Mouse (Mus musculus) kidney, embryonic 16.5 days (tissue): Measurements from ENCODE around the gene Cygb. TPM values are rescaled to one million over a fixed set of nuclear protein-coding genes. Genes with fewer than 3 reads are reported as not detected.
"Not testable (repeated sequence)": the region's sequence is repeated elsewhere in the genome, so short reads cannot be mapped to it uniquely, and the experiment has no call there.

Source experiments
- ATAC-seq: fragments of 200-750 bp; cut with Nextera tagmentation; 2 replicates; pipeline ENCODE4 v1.8.0; 2017; ENCODE audit warnings: moderate TSS enrichment; ENCODE audit not compliant: low FRiP score, low TSS enrichment
- H3K27ac ChIP-seq: fragments of 300-500 bp; sonication (generic); 2 replicates; pipeline ENCODE4 v1.5.1; 2014; ENCODE audit warnings: low read length
- H3K27me3 ChIP-seq: fragments of 300-500 bp; sonication (generic); 2 replicates; pipeline ENCODE4 v1.6.1; 2014; ENCODE audit warnings: low read length, control low read depth, mixed read lengths; ENCODE audit not compliant: insufficient read depth
- H3K36me3 ChIP-seq: fragments of 300-500 bp; sonication (generic); 2 replicates; pipeline ENCODE4 v1.6.1; 2014; ENCODE audit warnings: low read length, control low read depth, mixed read lengths; ENCODE audit not compliant: insufficient read depth
- H3K4me1 ChIP-seq: fragments of 300-500 bp; sonication (generic); 2 replicates; pipeline ENCODE4 v1.6.1; 2014; ENCODE audit warnings: low read length, control low read depth, mixed read lengths; ENCODE audit not compliant: insufficient read depth
- H3K4me2 ChIP-seq: fragments of 300-500 bp; sonication (generic); replicated peaks from 2 replicates; pipeline ENCODE4 v1.6.1; 2014; ENCODE audit warnings: low read depth, low read length
- H3K4me3 ChIP-seq: fragments of 300-500 bp; sonication (generic); 2 replicates; pipeline ENCODE4 v1.5.1; 2014; ENCODE audit warnings: mild to moderate bottlenecking, low read length
- H3K9ac ChIP-seq: fragments of 300-500 bp; sonication (generic); replicated peaks from 2 replicates; pipeline ENCODE4 v1.6.1; 2014; ENCODE audit warnings: low read length
- H3K9me3 ChIP-seq: fragments of 300-500 bp; sonication (generic); 2 replicates; pipeline ENCODE4 v1.6.1; 2016; ENCODE audit warnings: low read length, control low read depth
- WGBS: fragments of 180-500 bp; shearing (Covaris S2); extraction: QIAGEN DNeasy Blood & Tissue Kit; methylation state at CpG from one replicate; pipeline ENCODE4 v1.1.7; 2014; 5-methylcytosine and 5-hydroxymethylcytosine counted together
- polyA plus RNA-seq: library from polyadenylated mRNA; unstranded; fragments of >200 nt; fragmentation: Nextera tagmentation; extraction: Ambion mirVana; gene quantifications from 2 replicates; pipeline ENCODE4 v1.2.1, GENCODE M21; 2015

Gene Cygb
- polyA plus RNA-seq, 1 experiment from 2014 or later, result 17.0 TPM

DNA sequence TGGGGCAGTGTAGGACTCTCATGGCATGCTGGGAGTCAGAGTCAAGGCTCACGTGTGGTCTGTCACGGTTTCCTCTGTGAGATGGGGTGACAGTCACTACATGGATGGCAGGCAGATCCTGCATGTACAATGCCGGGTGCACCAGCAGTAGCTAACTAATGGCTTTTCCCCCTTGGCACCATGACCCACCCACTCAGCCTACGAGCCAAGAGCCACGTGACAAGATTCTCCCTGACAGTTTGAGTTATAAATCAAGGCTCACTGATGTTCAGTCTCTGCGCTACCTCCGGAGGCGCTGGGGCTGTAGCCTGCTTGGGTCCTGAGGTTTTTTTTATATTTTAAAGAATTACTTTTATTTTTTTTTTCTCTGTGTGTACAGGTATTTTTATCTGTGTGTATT lies 34.6 kb downstream of the Cygb start:
- Histone ChIP-seq H3K27ac (no peak overlapping the region), H3K27me3 (no peaks in the 10 kb centered on the region), H3K9ac (no peak overlapping the region), H3K4me1 (peaks cover 68% of the 10 kb centered on the region), H3K36me3 (no peaks in the 10 kb centered on the region), H3K9me3 (no peaks in the 10 kb centered on the region), H3K4me3 (no peak overlapping the region), H3K4me2 (no peak overlapping the region)
- WGBS, result 35% methylated on average over 8 of the region's 8 CpGs
- no peak for ATAC-seq

DNA sequence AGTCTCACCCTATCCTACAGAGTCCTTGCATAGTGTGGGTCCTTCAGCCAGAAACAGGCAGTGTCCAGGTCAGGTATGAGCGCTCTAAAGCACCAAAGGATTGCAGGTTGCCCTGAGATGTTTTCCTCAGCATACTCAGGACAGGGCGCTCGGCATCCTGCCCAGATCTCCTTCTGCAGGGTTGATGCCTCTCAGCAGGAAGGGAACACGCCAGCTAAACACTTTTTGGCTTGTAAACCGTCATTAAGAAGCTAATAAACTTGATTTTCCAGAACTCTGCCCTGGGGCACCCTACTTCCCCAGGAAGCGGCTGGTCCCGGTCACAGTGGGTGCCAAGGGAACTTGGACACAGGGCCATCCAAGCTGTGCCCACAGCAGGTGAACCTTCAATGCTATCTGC lies 35.0 kb downstream of the Cygb start:
- H3K9ac ChIP-seq, result no peak overlapping the region
- H3K36me3 ChIP-seq, result no peaks in the 10 kb centered on the region
- no peaks in the 10 kb centered on the region for H3K27me3 ChIP-seq
- no peak overlapping the region for H3K27ac ChIP-seq
- WGBS, result 76% methylated on average over 7 of the region's 7 CpGs
- H3K4me2 ChIP-seq, result no peak overlapping the region
- H3K9me3 ChIP-seq, result no peaks in the 10 kb centered on the region
- H3K4me1 ChIP-seq, result peaks cover 65% of the 10 kb centered on the region
- no peak for ATAC-seq
- H3K4me3 ChIP-seq, result no peak overlapping the region

DNA sequence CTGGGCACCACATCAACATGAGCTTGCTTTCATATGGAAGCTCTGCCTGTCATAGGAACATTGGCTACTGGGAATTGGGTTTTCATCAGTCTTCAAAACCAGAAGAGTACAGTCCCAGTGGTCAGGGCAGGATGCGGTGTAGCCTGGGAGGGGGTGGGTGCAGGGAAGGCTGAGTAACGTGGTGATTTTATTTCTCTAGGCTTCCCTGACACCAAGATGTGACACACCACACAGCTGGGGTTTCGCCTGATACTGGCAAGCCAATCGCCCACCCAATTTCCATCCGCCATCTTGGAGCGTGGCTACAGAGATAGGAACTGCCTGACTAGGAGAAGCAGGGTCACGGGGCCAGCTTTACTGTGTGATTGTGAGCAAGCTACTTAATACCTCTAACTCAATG lies 35.4 kb downstream of the Cygb start:
- ATAC-seq, result no peak
- no peak overlapping the region for H3K4me3 ChIP-seq
- H3K9ac ChIP-seq, result no peak overlapping the region
- no peaks in the 10 kb centered on the region for H3K9me3 ChIP-seq
- WGBS, result 87% methylated on average over 7 of the region's 7 CpGs
- no peak overlapping the region for H3K4me2 ChIP-seq
- no peaks in the 10 kb centered on the region for H3K27me3 ChIP-seq
- no peak overlapping the region for H3K27ac ChIP-seq
- peaks cover 65% of the 10 kb centered on the region for H3K4me1 ChIP-seq
- H3K36me3 ChIP-seq, result no peaks in the 10 kb centered on the region

DNA sequence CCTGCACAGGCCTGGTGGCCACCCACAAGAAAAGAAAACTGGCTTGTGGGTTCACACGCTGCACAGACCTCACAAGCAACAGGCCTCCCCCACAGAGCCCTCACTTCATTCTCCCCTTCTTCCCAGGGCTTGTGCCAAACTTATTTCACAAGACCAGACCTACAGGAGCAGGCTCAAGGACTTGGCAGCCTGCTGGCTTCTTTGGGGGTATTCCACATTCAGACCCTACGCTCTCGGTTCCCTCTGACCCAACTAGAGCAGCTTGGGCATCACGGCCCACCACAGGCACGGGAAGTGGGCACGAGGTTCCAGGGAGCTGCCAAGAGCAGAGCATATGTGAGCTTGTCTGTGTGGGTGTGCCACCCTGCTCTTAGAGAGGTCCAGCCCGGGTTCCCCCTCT lies 36.5 kb downstream of the Cygb start:
- 76% methylated on average over 7 of the region's 7 CpGs for WGBS
- Histone ChIP-seq H3K27ac (no peak overlapping the region), H3K4me3 (no peak overlapping the region), H3K9me3 (no peaks in the 10 kb centered on the region), H3K27me3 (no peaks in the 10 kb centered on the region), H3K4me2 (no peak overlapping the region), H3K9ac (no peak overlapping the region), H3K4me1 (peaks cover 55% of the 10 kb centered on the region), H3K36me3 (no peaks in the 10 kb centered on the region)
- no peak for ATAC-seq

DNA sequence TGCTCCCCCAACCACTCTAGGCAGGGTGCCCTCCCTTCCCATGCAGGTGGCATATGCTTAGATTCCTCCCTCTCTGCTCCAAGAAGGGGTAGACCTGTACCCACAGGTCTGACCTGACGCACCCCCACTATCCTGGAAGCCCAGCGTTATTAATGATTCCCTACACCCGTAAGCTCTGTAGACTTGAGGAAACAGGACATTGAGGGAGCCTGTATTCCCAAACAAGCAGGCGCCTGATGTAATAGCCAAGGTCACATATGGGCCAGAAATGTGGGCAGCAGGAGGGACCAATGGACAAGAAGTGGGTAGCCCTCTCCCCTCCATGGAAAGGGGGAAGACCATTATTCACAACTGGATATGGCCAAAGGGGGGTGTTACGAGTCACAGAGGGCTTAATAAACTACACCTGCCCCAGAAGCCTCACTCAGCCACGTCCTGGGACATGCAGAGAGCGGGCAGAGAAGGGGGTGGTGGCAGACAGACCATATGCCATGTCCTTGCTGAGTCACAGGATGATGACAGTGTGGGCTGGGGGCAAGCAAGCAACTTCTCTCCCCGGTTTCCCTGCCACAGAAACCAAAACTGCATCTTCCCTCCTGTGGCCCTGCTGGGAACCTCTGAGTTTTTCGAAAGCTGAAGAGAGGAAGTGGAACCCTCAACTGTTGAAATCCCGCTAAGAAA lies 37.5 kb downstream of the Cygb start:
- no peak overlapping the region for H3K4me2 ChIP-seq
- peaks cover 44% of the 10 kb centered on the region for H3K4me1 ChIP-seq
- WGBS, result 74% methylated on average over 10 of the region's 10 CpGs
- no peak; the same call in 1 of the 2 replicates for ATAC-seq
- H3K36me3 ChIP-seq, result no peaks in the 10 kb centered on the region
- H3K27ac ChIP-seq, result peak overlapping the region; percentile 51; the same call in 1 of the 2 replicates
- H3K9me3 ChIP-seq, result no peaks in the 10 kb centered on the region
- H3K9ac ChIP-seq, result no peak overlapping the region; the same call in 1 of the 2 replicates
- H3K27me3 ChIP-seq, result no peaks in the 10 kb centered on the region
- no peak overlapping the region for H3K4me3 ChIP-seq

DNA sequence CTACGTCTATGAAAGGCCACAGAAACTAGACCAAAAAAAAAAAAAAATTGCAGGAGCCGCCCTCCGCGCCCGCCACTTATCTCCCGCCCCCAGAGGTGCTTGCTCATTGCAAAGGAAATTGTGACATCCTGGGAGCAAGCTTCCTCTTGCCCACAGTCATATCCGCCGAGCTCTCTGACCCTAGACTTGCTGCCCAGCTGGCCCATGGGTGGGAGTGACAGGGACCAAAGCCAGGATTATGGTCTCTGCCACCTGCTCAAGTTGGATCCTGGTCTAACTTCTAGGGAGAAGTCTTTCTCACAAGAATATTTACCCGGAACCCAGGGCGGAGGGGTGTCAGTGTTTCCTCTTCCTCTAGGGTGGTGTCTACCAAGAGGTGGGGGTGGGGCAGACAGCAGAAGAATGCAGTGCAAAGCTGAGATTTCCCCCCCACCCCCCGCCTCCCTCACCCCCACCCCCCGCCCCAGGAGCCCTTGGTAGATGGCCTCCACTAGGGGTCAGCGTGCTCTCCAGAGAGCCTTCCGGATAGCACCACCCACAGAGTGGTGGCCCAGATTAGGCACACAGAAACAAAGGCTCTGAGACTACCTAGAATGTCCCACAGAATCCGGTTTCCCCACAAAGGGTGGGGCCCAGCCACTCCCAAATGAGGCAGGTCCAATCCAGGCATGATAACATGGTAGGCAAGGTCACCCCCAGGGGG lies 38.2 kb downstream of the Cygb start:
- 36% methylated on average over 15 of the region's 15 CpGs for WGBS
- Histone ChIP-seq H3K4me2 (peak overlapping the region; percentile 23; the same call in 1 of the 2 replicates), H3K9ac (no peak overlapping the region; the same call in 1 of the 2 replicates), H3K36me3 (no peaks in the 10 kb centered on the region), H3K4me3 (no peak overlapping the region), H3K27me3 (no peaks in the 10 kb centered on the region), H3K9me3 (no peaks in the 10 kb centered on the region), H3K27ac (peak overlapping the region; percentile 59), H3K4me1 (peaks cover 38% of the 10 kb centered on the region)
- peak; percentile 46 for ATAC-seq

DNA sequence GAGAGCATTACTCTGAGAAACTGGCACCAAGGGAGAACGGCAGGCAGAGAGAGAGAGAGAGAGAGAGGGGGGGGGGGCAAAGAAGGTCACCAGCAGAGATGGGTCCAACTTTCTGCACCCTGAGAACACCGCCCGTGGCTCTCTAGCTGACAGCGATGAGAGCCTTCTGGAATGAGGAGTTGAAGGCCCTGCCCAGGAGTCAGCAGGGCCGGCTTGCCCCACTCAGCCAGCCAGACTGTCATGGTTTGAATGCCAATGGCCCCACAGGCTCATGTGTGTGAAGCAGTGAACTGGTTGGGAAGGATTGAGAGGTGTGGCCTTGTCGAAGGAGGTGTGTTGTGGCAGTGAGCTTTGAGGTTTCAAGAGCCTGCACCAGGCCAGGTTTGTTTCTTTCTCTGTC lies 40.9 kb downstream of the Cygb start:
- H3K9ac ChIP-seq, result no peak overlapping the region
- no peaks in the 10 kb centered on the region for H3K9me3 ChIP-seq
- H3K27me3 ChIP-seq, result no peaks in the 10 kb centered on the region
- no peak overlapping the region for H3K27ac ChIP-seq
- H3K4me3 ChIP-seq, result no peak overlapping the region
- H3K4me1 ChIP-seq, result peaks cover 27% of the 10 kb centered on the region
- no peak for ATAC-seq
- H3K36me3 ChIP-seq, result no peaks in the 10 kb centered on the region
- H3K4me2 ChIP-seq, result no peak overlapping the region
- WGBS, result 92% methylated on average over 6 of the region's 6 CpGs

DNA sequence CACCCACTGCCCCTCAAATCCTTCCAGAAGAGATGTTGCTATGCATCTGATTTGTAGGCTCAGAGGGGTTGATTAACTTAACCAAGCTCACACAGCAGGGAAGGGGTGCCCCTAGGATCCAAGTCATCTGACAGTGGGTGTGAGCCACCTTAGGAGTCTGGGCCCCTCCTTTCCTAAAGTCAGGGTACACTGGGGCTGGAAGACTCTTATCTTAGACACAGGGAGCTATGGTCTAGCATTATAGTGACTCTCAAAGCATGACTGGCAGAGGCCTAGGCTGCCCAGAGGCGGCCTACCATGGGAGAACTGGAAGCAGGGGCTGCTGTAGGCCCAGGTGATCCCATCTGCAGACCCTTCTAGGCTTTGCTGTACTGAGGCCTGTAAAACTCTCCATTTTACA lies 41.6 kb downstream of the Cygb start:
- no peak overlapping the region for H3K9ac ChIP-seq
- H3K36me3 ChIP-seq, result no peaks in the 10 kb centered on the region
- H3K4me1 ChIP-seq, result peaks cover 26% of the 10 kb centered on the region
- H3K27me3 ChIP-seq, result no peaks in the 10 kb centered on the region
- no peak overlapping the region for H3K4me2 ChIP-seq
- H3K4me3 ChIP-seq, result no peak overlapping the region
- no peaks in the 10 kb centered on the region for H3K9me3 ChIP-seq
- H3K27ac ChIP-seq, result no peak overlapping the region
- WGBS, result 88% methylated on average over 1 of the region's 1 CpGs
- no peak for ATAC-seq

DNA sequence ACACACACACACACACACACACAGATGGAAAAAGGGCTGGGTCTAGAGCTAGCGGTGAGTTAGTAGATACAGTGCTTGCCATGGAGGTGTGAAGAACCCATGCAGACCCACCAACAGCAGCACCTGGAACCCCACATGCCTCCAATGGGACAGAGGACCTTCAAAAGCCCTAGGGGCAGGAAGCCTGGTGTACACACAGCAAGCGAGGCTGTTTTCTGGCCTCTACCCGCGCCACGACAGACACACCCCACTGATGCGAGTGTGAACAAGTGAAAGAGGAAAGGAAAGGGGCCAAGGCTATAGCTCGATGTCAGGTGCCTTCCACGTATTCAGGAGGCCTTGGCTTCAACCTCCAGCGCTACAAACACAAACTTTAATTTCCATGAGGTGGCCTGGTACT lies 42.2 kb downstream of the Cygb start:
- Histone ChIP-seq H3K9me3 (no peaks in the 10 kb centered on the region), H3K9ac (no peak overlapping the region), H3K4me2 (no peak overlapping the region), H3K36me3 (no peaks in the 10 kb centered on the region), H3K27ac (no peak overlapping the region), H3K4me1 (peaks cover 24% of the 10 kb centered on the region), H3K4me3 (no peak overlapping the region), H3K27me3 (no peaks in the 10 kb centered on the region)
- 93% methylated on average over 9 of the region's 9 CpGs for WGBS
- ATAC-seq, result no peak

DNA sequence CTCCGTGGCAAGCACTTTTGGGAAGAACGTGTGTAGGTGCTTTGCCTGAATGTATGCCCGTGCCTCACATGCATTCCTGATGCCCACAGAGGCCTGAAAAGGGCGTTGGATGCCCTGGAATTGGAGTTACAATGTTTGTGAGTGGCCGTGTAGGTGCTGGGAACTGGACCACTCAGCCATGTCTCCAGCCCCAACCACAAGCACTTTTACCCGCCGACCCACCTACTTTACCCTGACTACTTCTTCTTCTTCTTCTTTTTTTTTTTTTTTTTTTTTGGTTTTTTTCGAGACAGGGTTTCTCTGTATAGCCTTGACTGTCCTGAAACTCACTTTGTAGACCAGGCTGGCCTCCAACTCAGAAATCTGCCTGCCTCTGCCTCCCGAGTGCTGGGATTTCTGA lies 42.9 kb downstream of the Cygb start:
- H3K4me3 ChIP-seq, ATAC-seq, H3K9ac ChIP-seq, H3K9me3 ChIP-seq, H3K4me2 ChIP-seq, H3K27me3 ChIP-seq, H3K27ac ChIP-seq, H3K36me3 ChIP-seq: not testable (repeated sequence)
- peaks cover 18% of the 10 kb centered on the region for H3K4me1 ChIP-seq
- WGBS, result 80% methylated on average over 8 of the region's 9 CpGs
